Mouse (Mus musculus): ENCODE data around the gene Ppp2r5a.

DNA sequence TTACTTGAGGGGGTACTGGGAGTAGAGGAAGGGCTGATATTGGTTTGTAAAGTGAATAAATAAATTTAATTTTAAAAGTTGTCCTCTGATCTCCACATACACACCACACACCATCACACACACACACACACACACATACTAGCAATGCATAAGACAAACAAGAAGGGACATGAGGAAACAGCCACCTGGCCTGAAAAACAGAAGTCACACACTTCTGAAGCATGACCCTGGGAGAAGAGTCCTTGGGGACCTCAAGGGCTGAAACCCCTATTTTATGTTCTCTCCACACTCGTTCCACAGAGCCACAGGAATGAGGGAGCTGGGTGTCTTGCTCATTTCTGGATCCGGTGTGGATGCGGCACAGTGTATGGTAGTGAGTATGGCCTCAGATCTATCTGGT is 79.7 kb downstream of the Ppp2r5a start:
- no peak for TF ChIP-seq CTCF (IDR thresholded peaks at IDR 0.05; ENCODE audit: low read depth)
- TF ChIP-seq EP300 (IDR thresholded peaks at IDR 0.05; ENCODE audit: low read depth), result no peak
